Mouse (Mus musculus) brain, embryonic 14.5 days (tissue): Measurements from ENCODE around the gene Clca1.

Experiments
- CTCF ChIP-seq: fragments of 200-500 bp; IDR thresholded peaks from 2 replicates; pipeline ENCODE4 v1.5.1; 2012; ENCODE audit warnings: inconsistent platforms, mild to moderate bottlenecking, moderate library complexity, borderline replicate concordance; ENCODE audit not compliant: insufficient read depth, insufficient read length; ENCODE audit errors: extremely low read depth
- POLR2A ChIP-seq: fragments of 200-500 bp; IDR thresholded peaks from 2 replicates; pipeline ENCODE4 v1.6.1; 2012; ENCODE audit warnings: mild to moderate bottlenecking, inconsistent platforms, borderline replicate concordance; ENCODE audit not compliant: poor library complexity, insufficient read depth, insufficient read length, severe bottlenecking; ENCODE audit errors: extremely low read depth

DNA sequence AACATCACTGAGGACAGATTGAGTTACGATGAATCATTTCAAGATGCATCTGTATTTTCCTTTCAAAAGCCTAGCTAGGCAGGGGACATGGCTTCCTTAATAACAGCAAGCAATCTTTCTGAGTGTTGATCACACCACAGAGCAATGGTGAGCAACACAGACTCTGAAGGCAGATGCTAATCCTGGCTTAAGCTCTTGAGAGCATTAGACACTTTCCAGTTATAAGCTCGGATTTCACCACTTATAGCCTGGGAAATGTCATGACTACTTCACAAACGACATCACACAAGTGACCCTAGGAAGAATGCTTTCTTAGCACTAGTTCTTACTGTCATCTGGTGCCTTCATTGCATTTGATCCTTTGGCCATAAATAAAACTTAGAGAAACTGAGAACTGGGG is 4.5 kb downstream of the Clca1 start:
- no peak for TF ChIP-seq CTCF
- TF ChIP-seq POLR2A, result no peak
